Mouse (Mus musculus) limb, embryonic 11.5 days (tissue): Measurements from ENCODE around the gene Pls1. TPM values are rescaled to one million over a fixed set of nuclear protein-coding genes. Genes with fewer than 3 reads are reported as not detected.

ENCODE experiments used
- ATAC-seq: fragments of 200-750 bp; cut with Nextera tagmentation; 2 replicates; pipeline ENCODE4 v1.8.0; 2017; ENCODE audit warnings: low read depth; ENCODE audit not compliant: insufficient number of reproducible peaks, low FRiP score, low TSS enrichment
- DNase-seq: peaks from one replicate; pipeline ENCODE4 v3.0.0-alpha.2; 2015; ENCODE audit warnings: low spot score
- H3K27ac ChIP-seq: fragments of 300-500 bp; sonication (generic); replicated peaks from 2 replicates; pipeline ENCODE4 v1.5.1; 2014; ENCODE audit warnings: low read depth, mild to moderate bottlenecking, low read length
- H3K27me3 ChIP-seq: fragments of 300-500 bp; sonication (generic); 2 replicates; pipeline ENCODE4 v1.6.1; 2014; ENCODE audit warnings: mild to moderate bottlenecking, low read length, mixed read lengths; ENCODE audit not compliant: control insufficient read depth, insufficient read depth
- H3K36me3 ChIP-seq: fragments of 300-500 bp; sonication (generic); 2 replicates; pipeline ENCODE4 v1.6.1; 2014; ENCODE audit warnings: mild to moderate bottlenecking, low read length, moderate library complexity, mixed read lengths; ENCODE audit not compliant: control insufficient read depth, insufficient read depth
- H3K4me1 ChIP-seq: fragments of 300-500 bp; sonication (generic); 2 replicates; pipeline ENCODE4 v1.6.1; 2014; ENCODE audit warnings: low read length, mixed read lengths; ENCODE audit not compliant: control insufficient read depth, insufficient read depth
- H3K4me2 ChIP-seq: fragments of 300-500 bp; sonication (generic); 2 replicates; pipeline ENCODE4 v1.6.1; 2014; ENCODE audit warnings: low read depth, mild to moderate bottlenecking, moderate library complexity; ENCODE audit not compliant: severe bottlenecking
- H3K4me3 ChIP-seq: fragments of 300-500 bp; sonication (generic); 2 replicates; pipeline ENCODE4 v1.5.1; 2014; ENCODE audit warnings: low read depth, low read length
- H3K9ac ChIP-seq: fragments of 300-500 bp; sonication (generic); 2 replicates; pipeline ENCODE4 v1.6.1; 2014; ENCODE audit warnings: mild to moderate bottlenecking, low read length
- H3K9me3 ChIP-seq: fragments of 300-500 bp; sonication (generic); 2 replicates; pipeline ENCODE4 v1.6.1; 2016; ENCODE audit warnings: low read length; ENCODE audit not compliant: control insufficient read depth
- WGBS: fragments of 180-500 bp; shearing (Covaris S2); extraction: QIAGEN DNeasy Blood & Tissue Kit; methylation state at CpG from one replicate; pipeline ENCODE4 v1.1.7; 2014; 5-methylcytosine and 5-hydroxymethylcytosine counted together
- polyA plus RNA-seq: library from polyadenylated mRNA; unstranded; fragments of >200 nt; fragmentation: Nextera tagmentation; extraction: Ambion mirVana; gene quantifications from 2 replicates; pipeline ENCODE4 v1.2.1, GENCODE M21; 2014

The Pls1 gene
- polyA plus RNA-seq, 1 experiment from 2014 or later, result 4.4 TPM

DNA sequence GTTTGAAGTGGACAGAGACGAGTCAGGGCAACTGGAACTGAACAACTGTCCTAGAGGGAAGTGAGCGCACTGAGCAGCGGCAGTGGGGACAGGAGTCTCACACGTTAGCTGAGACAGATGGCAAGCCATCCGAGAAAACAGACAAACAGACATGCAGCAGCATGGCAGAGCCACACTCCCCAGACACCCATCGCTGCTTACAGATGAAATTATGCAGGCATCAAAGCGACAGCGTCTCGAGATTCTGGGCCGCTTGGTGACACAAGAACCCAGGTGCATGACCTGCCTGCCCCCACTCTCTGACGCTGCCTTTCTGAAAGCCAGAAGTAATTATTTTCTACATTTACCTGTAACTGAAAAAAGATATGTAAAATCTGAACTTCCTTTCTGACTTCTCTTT is 6.6 kb upstream of the Pls1 start:
- H3K9me3 ChIP-seq, result no peaks in the 10 kb centered on the region
- WGBS, result 63% methylated on average over 11 of the region's 11 CpGs
- DNase-seq, result no peak
- no peak overlapping the region for H3K27ac ChIP-seq
- H3K4me3 ChIP-seq, result no peak overlapping the region
- ATAC-seq, result no peak
- no peak overlapping the region for H3K9ac ChIP-seq
- H3K4me1 ChIP-seq, result no peaks in the 10 kb centered on the region
- H3K36me3 ChIP-seq, result no peaks in the 10 kb centered on the region
- H3K27me3 ChIP-seq, result no peaks in the 10 kb centered on the region
- H3K4me2 ChIP-seq, result no peak overlapping the region

DNA sequence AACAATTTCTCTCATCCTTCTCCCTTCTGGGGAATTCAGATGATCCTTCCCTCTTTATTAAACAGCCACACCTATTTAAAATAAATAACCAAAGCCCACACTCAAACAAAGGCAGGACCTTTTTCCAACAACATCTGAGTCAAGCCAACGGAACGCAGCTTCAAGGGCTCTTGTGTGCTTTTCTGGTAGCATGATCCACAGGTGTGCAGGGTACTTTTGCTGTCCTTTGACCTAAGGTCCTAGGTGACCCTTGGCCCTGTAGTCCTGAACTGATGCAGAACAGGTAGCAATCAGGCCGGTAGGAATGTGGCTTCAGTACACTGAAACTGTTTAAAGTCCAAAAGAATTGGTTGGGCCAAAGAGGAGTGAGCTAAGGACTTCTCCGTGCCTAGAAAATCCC is 600 bp upstream of the Pls1 start:
- H3K4me3 ChIP-seq, result peak overlapping the region; percentile 52; the same call in 1 of the 2 replicates
- no peak overlapping the region for H3K9ac ChIP-seq
- H3K36me3 ChIP-seq, result no peaks in the 10 kb centered on the region
- H3K9me3 ChIP-seq, result no peaks in the 10 kb centered on the region
- H3K27me3 ChIP-seq, result no peaks in the 10 kb centered on the region
- 0 out of 2 replicates have a peak, but pooled peaks cover 3% of the 10 kb centered on the region for H3K4me1 ChIP-seq
- H3K27ac ChIP-seq, result no peak overlapping the region
- DNase-seq (no peak), ATAC-seq (no peak)
- H3K4me2 ChIP-seq, result peak overlapping the region; percentile 91; the same call in 1 of the 2 replicates
- WGBS, result 71% methylated on average over 4 of the region's 4 CpGs

DNA sequence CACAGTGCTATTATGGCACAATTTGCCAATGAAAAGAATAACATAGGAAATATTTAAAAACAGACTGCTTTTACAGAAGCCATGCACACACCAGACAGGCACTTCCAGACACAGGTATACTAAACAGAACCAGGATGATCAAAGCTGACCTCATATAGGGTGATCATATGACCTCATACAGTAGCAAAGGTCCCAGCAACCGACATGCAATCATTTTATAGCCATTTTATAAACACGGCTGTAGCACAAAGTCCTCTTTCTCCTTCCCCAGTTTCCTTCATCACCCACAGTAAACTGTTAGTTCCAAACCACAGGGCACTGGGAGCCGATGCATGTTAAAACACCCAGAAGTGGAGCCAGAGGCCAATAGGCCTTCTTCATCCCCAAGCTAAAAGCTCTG is 5.7 kb downstream of the Pls1 start:
- WGBS, result 87% methylated on average over 3 of the region's 3 CpGs
- no peaks in the 10 kb centered on the region for H3K36me3 ChIP-seq
- H3K9ac ChIP-seq, result no peak overlapping the region
- no peak overlapping the region for H3K4me3 ChIP-seq
- H3K4me1 ChIP-seq, result no peaks in the 10 kb centered on the region
- H3K27me3 ChIP-seq, result no peaks in the 10 kb centered on the region
- no peak overlapping the region for H3K27ac ChIP-seq
- H3K4me2 ChIP-seq, result no peak overlapping the region
- no peak for DNase-seq
- ATAC-seq, result no peak
- H3K9me3 ChIP-seq, result no peaks in the 10 kb centered on the region

DNA sequence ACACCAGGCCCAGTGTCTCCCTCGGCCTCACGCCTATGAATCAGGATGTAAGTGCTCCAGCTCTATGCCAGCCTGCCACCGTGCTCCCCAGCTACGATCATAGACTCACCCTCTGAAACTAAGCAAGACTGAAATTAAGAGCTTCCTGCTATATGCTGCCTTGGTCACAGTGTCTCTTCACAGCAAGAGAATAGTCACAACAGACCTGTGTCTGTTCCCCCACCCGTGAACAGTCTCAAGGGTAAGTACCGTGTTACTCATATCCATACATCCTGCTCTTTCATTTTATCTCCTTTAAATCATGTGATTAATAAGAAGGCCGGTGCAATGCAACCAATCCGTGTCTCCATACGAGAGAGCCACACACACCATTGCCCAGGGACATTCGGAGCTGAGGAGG is 9.4 kb downstream of the Pls1 start:
- no peak for ATAC-seq
- 93% methylated on average over 10 of the region's 10 CpGs for WGBS
- H3K9ac ChIP-seq, result no peak overlapping the region

DNA sequence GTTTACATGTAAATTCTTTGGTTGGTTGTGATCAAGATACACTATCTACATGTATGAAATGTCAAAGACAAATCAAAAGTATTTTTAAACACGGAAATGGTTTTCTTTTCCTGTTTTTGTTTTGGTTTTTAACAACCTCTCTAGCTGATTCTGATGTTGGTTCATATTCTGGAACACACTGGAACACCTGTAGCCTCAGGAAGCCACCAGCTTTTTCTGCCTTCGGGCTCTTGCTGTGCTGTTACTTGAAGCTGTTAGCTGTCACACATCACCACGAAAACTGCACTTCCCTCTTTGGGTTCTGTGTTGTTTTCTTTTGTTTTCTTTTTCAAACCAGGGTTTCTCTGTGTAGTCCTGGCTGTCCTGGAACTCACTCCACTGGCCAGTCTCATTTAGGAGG is 10.3 kb downstream of the Pls1 start:
- WGBS, result 69% methylated on average over 3 of the region's 3 CpGs
- Histone ChIP-seq H3K36me3 (no peaks in the 10 kb centered on the region), H3K27me3 (no peaks in the 10 kb centered on the region), H3K4me1 (no peaks in the 10 kb centered on the region), H3K27ac (no peak overlapping the region), H3K4me2 (no peak overlapping the region), H3K9ac (no peak overlapping the region), H3K4me3 (no peak overlapping the region), H3K9me3 (no peaks in the 10 kb centered on the region)
- DNase-seq (no peak), ATAC-seq (no peak)

More for the DNA sequence above, 9.4 kb downstream of the Pls1 start:
- Histone ChIP-seq H3K36me3 (no peaks in the 10 kb centered on the region), H3K4me2 (no peak overlapping the region), H3K4me3 (no peak overlapping the region), H3K9me3 (no peaks in the 10 kb centered on the region), H3K4me1 (no peaks in the 10 kb centered on the region), H3K27ac (no peak overlapping the region), H3K27me3 (no peaks in the 10 kb centered on the region)
- no peak for DNase-seq

DNA sequence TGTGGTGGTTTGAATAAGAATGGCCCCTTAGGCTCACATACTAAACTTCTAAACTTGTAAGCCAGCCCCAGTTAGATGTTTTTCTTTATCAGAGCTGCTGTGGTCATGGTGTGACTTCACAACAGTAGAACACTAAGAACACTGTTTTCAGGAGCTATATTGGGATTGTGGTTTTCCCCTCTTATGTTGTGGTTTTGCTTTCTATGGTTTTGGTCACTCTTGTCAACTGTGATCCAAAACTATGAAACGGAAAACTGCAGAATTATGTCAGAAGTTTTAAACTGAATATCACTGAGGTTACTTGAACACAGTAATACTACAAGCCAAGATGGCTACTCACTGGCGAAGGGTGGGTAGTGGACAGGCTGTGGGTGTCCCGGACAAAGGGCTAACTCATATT is 12.4 kb downstream of the Pls1 start:
- no peaks in the 10 kb centered on the region for H3K4me1 ChIP-seq
- no peak for DNase-seq
- H3K27me3 ChIP-seq, result no peaks in the 10 kb centered on the region
- H3K4me2 ChIP-seq, result no peak overlapping the region
- H3K4me3 ChIP-seq, result no peak overlapping the region
- no peaks in the 10 kb centered on the region for H3K9me3 ChIP-seq
- no peaks in the 10 kb centered on the region for H3K36me3 ChIP-seq
- no peak overlapping the region for H3K9ac ChIP-seq
- no peak overlapping the region for H3K27ac ChIP-seq
- ATAC-seq, result no peak
- 90% methylated on average over 3 of the region's 3 CpGs for WGBS

DNA sequence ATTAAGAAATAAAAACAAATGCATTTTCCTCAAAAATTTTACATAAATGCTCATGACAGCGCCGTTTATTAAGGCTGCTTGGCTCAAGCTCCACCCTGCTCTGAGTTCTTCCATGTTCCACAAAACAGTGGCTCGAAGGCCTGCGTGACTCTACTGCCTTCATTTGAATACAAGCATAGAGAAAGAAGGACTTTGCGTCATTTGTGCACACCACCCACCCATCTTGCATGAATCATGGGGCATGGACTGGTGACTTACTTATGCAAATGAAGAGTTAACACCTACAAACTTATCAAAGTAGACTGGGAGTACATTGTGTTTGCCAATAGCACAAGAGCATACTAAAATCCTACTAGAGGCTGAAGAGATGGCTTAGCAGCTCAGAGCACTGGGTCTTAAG is 17.5 kb downstream of the Pls1 start:
- WGBS, result 92% methylated on average over 5 of the region's 5 CpGs
- H3K9ac ChIP-seq, result no peak overlapping the region

DNA sequence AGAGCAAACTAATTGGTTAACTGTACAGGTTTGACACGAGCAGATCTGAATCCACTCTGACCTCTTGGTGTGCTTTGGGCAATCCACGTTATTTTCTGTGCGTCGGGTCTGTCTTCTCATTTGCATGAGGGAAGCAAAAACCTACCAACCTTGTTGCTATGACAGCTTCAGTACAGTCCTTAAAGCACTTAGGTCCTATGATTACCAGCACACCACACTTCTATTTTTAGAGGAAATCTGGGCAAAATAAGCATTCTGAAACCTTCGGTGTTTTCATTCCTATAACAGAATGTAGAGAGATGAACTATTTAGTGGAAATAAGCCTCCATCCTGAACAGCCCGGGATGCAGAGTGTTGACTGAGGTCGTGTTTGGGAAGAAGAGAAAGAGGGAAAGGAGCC is 22.6 kb downstream of the Pls1 start:
- 86% methylated on average over 7 of the region's 7 CpGs for WGBS
- DNase-seq, result no peak
- Histone ChIP-seq H3K36me3 (no peaks in the 10 kb centered on the region), H3K4me2 (no peak overlapping the region), H3K9ac (no peak overlapping the region), H3K4me3 (no peak overlapping the region), H3K4me1 (no peaks in the 10 kb centered on the region), H3K27ac (no peak overlapping the region), H3K27me3 (no peaks in the 10 kb centered on the region), H3K9me3 (no peaks in the 10 kb centered on the region)
- ATAC-seq, result no peak

More for the DNA sequence above, 17.5 kb downstream of the Pls1 start:
- ATAC-seq, result no peak
- Histone ChIP-seq H3K4me1 (no peaks in the 10 kb centered on the region), H3K4me3 (no peak overlapping the region), H3K27ac (no peak overlapping the region), H3K9me3 (no peaks in the 10 kb centered on the region), H3K27me3 (no peaks in the 10 kb centered on the region), H3K36me3 (no peaks in the 10 kb centered on the region), H3K4me2 (no peak overlapping the region)
- DNase-seq, result no peak

DNA sequence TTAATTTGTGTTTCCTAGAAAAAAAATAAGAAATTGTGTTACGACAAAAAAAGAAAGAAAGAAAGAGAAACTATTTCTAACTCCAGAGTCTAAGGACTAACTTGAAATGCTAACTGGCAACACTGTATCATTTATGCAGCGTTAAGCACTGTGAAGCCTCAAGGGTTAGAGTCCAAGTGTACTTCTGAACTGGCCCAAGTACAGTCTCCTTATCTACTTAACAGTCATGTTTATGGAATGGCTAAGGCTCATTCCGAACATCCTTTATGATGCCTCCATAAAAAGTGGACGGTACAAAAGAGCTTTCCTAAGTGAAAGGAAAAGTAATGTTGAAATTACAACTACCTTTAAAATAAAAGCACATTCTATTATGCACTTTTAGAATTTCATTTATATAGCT is 29.4 kb downstream of the Pls1 start:
- DNase-seq (no peak), ATAC-seq (no peak)
- 81% methylated on average over 4 of the region's 4 CpGs for WGBS
- Histone ChIP-seq H3K27ac (no peak overlapping the region), H3K4me2 (no peak overlapping the region), H3K4me1 (no peaks in the 10 kb centered on the region), H3K27me3 (no peaks in the 10 kb centered on the region), H3K9me3 (no peaks in the 10 kb centered on the region), H3K4me3 (no peak overlapping the region), H3K36me3 (no peaks in the 10 kb centered on the region), H3K9ac (no peak overlapping the region)
